Mouse (Mus musculus) bone marrow macrophage, adult 2 months (primary cell): ENCODE data around the gene Fzd7.

Experiments used
- CTCF ChIP-seq: IDR thresholded peaks from 2 replicates; pipeline ENCODE4 v1.5.1; 2012; ENCODE audit warnings: low read depth, mild to moderate bottlenecking, low read length, moderate library complexity
- POLR2A ChIP-seq: IDR thresholded peaks from 2 replicates; pipeline ENCODE4 v1.6.1; 2012; ENCODE audit warnings: mild to moderate bottlenecking, low read depth, low read length, borderline replicate concordance

- no peak for TF ChIP-seq CTCF
- no peak for TF ChIP-seq POLR2A
Observed at GRCm38 (mm10) chr1:59438330-59438729, 43.9 kb upstream of the Fzd7 start.
